Comparison of ENCODE assay signal across 22 mouse cellular contexts in genomic region chr2:110726106-110726505, GRCm38 (mm10). TPM values are rescaled to one million over a fixed set of nuclear protein-coding genes. Genes with fewer than 3 reads are reported as not detected.
A peak's percentile ranks its signal among the peaks of the same experiment; 100 is the strongest.
DNase-seq lines count a peak whose midpoint lies in the region; ATAC-seq lines count a peak whose summit lies in the region.
"Had no signal": no experiment of that assay in that cellular context is flagged by ENCODE, and none has a peak within 500 bp of the region (broad histone marks: within the 10 kb centered on the region; RNA-seq: fewer than 3 reads in every experiment).

No protein-coding gene starts in this region.

- H3K9me3 ChIP-seq in forebrain, embryonic 14.5 days (replicated peaks; ENCODE audit: control insufficient read depth, low read length) = no peaks in the 10 kb centered on the region
- no peaks in the 10 kb centered on the region for H3K9me3 ChIP-seq in forebrain, embryonic 10.5 days
- H3K9me3 ChIP-seq: embryonic facial prominence, embryonic 13.5 days; embryonic facial prominence, embryonic 15.5 days; forebrain, embryonic 13.5 days; G1E had no signal

- H3K4me1 ChIP-seq in forebrain, embryonic 14.5 days (ENCODE audit: control insufficient read depth, insufficient read depth, low read length) = no peaks in the 10 kb centered on the region
- H3K4me1 ChIP-seq in forebrain, embryonic 10.5 days = no peaks in the 10 kb centered on the region
- H3K4me1 ChIP-seq: embryonic facial prominence, embryonic 13.5 days; embryonic facial prominence, embryonic 15.5 days; forebrain, embryonic 13.5 days had no signal

- H3K9ac ChIP-seq in forebrain, embryonic 14.5 days (ENCODE audit: low read length) = no peak overlapping the region
- H3K9ac ChIP-seq: embryonic facial prominence, embryonic 13.5 days; embryonic facial prominence, embryonic 15.5 days; forebrain, embryonic 13.5 days had no signal

- no peaks in the 10 kb centered on the region for H3K27me3 ChIP-seq in forebrain, embryonic 14.5 days (replicated peaks; ENCODE audit: control insufficient read depth, insufficient read depth, low read length)
- H3K27me3 ChIP-seq in forebrain, embryonic 10.5 days (ENCODE audit: poor library complexity, severe bottlenecking) = no peaks in the 10 kb centered on the region
- H3K27me3 ChIP-seq: CH12.LX; embryonic facial prominence, embryonic 13.5 days; embryonic facial prominence, embryonic 15.5 days; forebrain, embryonic 13.5 days; Patski had no signal

- ATAC-seq in cerebellum, adult (ENCODE audit: insufficient number of reproducible peaks, low FRiP score, low TSS enrichment) = peak; percentile 45; the same call in 1 of the 2 replicates
- no peak for ATAC-seq in forebrain, embryonic 14.5 days
- ATAC-seq: activated CD4-positive, CD25-positive, alpha-beta regulatory T cell, adult 4 months; CD4-positive, CD25-positive, alpha-beta regulatory T cell, adult 4 months; forebrain, embryonic 13.5 days; forebrain, embryonic 16.5 days; Patski had no signal

- H3K36me3 ChIP-seq in forebrain, embryonic 14.5 days (ENCODE audit: control insufficient read depth, insufficient read depth, low read length) = no peaks in the 10 kb centered on the region
- no peaks in the 10 kb centered on the region for H3K36me3 ChIP-seq in forebrain, embryonic 10.5 days (replicated peaks)
- H3K36me3 ChIP-seq: embryonic facial prominence, embryonic 13.5 days; embryonic facial prominence, embryonic 15.5 days; G1E had no signal

- H3K27ac ChIP-seq in forebrain, embryonic 14.5 days (ENCODE audit: low read depth, low read length) = no peak overlapping the region
- no peak overlapping the region for H3K27ac ChIP-seq in forebrain, embryonic 10.5 days
- H3K27ac ChIP-seq: embryonic facial prominence, embryonic 13.5 days; embryonic facial prominence, embryonic 15.5 days; forebrain, embryonic 13.5 days had no signal

- H3K4me2 ChIP-seq in forebrain, embryonic 14.5 days (ENCODE audit: low read length) = no peak overlapping the region
- H3K4me2 ChIP-seq: embryonic facial prominence, embryonic 13.5 days; embryonic facial prominence, embryonic 15.5 days; forebrain, embryonic 13.5 days had no signal

- H3K4me3 ChIP-seq in forebrain, embryonic 14.5 days (ENCODE audit: low read depth, low read length) = no peak overlapping the region
- no peak overlapping the region for H3K4me3 ChIP-seq in forebrain, embryonic 10.5 days
- H3K4me3 ChIP-seq: embryonic facial prominence, embryonic 13.5 days; embryonic facial prominence, embryonic 15.5 days; erythroblast, embryonic 14.5 days; forebrain, embryonic 13.5 days had no signal

- no peak for DNase-seq in cerebellum, postnatal 4 days (ENCODE audit: low spot score in 2 of 2)
- peak; percentile 30 for DNase-seq in cerebellum, adult 8-10 months
- no peak for DNase-seq in cerebellum, adult 18-20 months
- peak; percentile 13 for DNase-seq in forebrain, embryonic 14.5 days (ENCODE audit: low spot score)
- DNase-seq in forebrain, embryonic 10.5 days (ENCODE audit: extremely low spot score, low spot score) = no peak
- peak; percentile 77 for DNase-seq in brain, adult 2 months (ENCODE audit: low read depth, low spot score)
- DNase-seq: adrenal gland, adult 8-10 months; adrenal gland, postnatal 14 days; adrenal gland, postnatal 36 days; B cell, adult 2 months; embryo, embryonic 11 days had no signal

RNA-seq across cellular contexts. Expression of gene Muc15, which starts 5.0 kb away (rescaled TPM):
- 0.09 and 0.10 TPM in 2 replicates for polyA plus RNA-seq in forebrain, embryonic 14.5 days (2014; fragmentation: Nextera tagmentation; extraction: Ambion mirVana)
- polyA plus RNA-seq in forebrain, embryonic 10.5 days (2016; fragmentation: Nextera tagmentation; extraction: Ambion mirVana) = 0.06 TPM in 1 of 2 replicates, not detected in the other
- polyA plus RNA-seq: activated CD4-positive, CD25-positive, alpha-beta regulatory T cell, adult 4 months; CD4-positive, CD25-positive, alpha-beta regulatory T cell, adult 4 months; forebrain, embryonic 13.5 days; G1E; Patski had no signal

Comparison
In these comparisons a context has a peak if more than half of its experiments do, and no peak if none do; other contexts are left out.
1. DNase-seq: peak in cerebellum, adult 8-10 months (single experiment), forebrain, embryonic 14.5 days (single experiment) and brain, adult 2 months (single experiment); none in cerebellum, postnatal 4 days (0 of 2), cerebellum, adult 18-20 months (0 of 2) and forebrain, embryonic 10.5 days (single experiment).